10 mouse cellular contexts compared by ENCODE assay signal in genomic region chr8:45871587-45871986, GRCm38 (mm10). TPM values are rescaled to one million over a fixed set of nuclear protein-coding genes. Genes with fewer than 3 reads are reported as not detected.
DNase-seq lines count a peak whose midpoint lies in the region; ATAC-seq and TF ChIP-seq lines count a peak whose summit lies in the region.
"Not testable (repeated sequence)": the region's sequence is repeated elsewhere in the genome, so short reads cannot be mapped to it uniquely, and the experiment has no call there.
"Had no signal": no experiment of that assay in that cellular context is flagged by ENCODE, and none has a peak within 500 bp of the region (broad histone marks: within the 10 kb centered on the region; RNA-seq: fewer than 3 reads in every experiment).

No protein-coding gene starts in this region.

- H3K4me2 ChIP-seq in heart, embryonic 13.5 days, result peak overlapping the region; percentile 5; the same call in 1 of the 2 replicates
- H3K4me2 ChIP-seq in kidney, embryonic 16.5 days (replicated peaks; ENCODE audit: low read depth, low read length), result 0 out of 2 replicates have a peak overlapping the region, but pooled peaks have one; percentile 3

- not testable (repeated sequence) for H3K4me3 ChIP-seq in heart, adult 2 months; heart, embryonic 13.5 days; kidney, embryonic 16.5 days (ENCODE audit: low read length)

- intact Hi-C loops in heart, adult 2 months (cut with DNase I), result loop anchor here (2.0 kb wide), 1 partner anchor 15 kb away; no protein-coding TSS in a partner anchor
- intact Hi-C loops in heart, postnatal 10 days (cut with DNase I), result not testable (repeated sequence)

- not testable (repeated sequence) for H3K9ac ChIP-seq in heart, adult 2 months (ENCODE audit: low read depth, low read length); heart, embryonic 13.5 days; kidney, embryonic 16.5 days (replicated peaks; ENCODE audit: low read length)

- not testable (repeated sequence) for TF ChIP-seq CTCF in heart, adult 2 months (IDR thresholded peaks at IDR 0.05)

- WGBS in heart, adult 2 months, result 37% methylated on average over 11 of the region's 11 CpGs
- WGBS in heart, embryonic 13.5 days, result 70% methylated on average over 11 of the region's 11 CpGs
- 57% methylated on average over 10 of the region's 11 CpGs for WGBS in kidney, embryonic 16.5 days

- not testable (repeated sequence) for H3K27me3 ChIP-seq in heart, adult 2 months (ENCODE audit: control insufficient read depth, insufficient read depth, low read length); heart, embryonic 13.5 days (replicated peaks); kidney, embryonic 16.5 days (ENCODE audit: insufficient read depth, low read length)

- not testable (repeated sequence) for H3K79me2 ChIP-seq in heart, adult 2 months (replicated peaks; ENCODE audit: control insufficient read depth, insufficient read depth, low read length)

- not testable (repeated sequence) for ATAC-seq in heart, embryonic 13.5 days (ENCODE audit: extremely low read depth, insufficient number of reproducible peaks, low FRiP score, low TSS enrichment); kidney, embryonic 16.5 days (ENCODE audit: low FRiP score, low TSS enrichment)

- H3K9me3 ChIP-seq in heart, embryonic 13.5 days; kidney, embryonic 16.5 days (ENCODE audit: low read length): not testable (repeated sequence)

- DNase-seq in ZHBTc4 (ENCODE audit: low read depth, low spot score), result peak; percentile 29
- peak; percentile 37 to 38 for DNase-seq in heart, adult 2 months
- DNase-seq in heart, postnatal 10 days, result peak; percentile 18 to 25
- DNase-seq in lung, postnatal 10 days, result peak; percentile 9

- H3K4me1 ChIP-seq in heart, adult 2 months (ENCODE audit: control insufficient read depth, insufficient read depth, low read length), result not testable (repeated sequence)
- peaks cover 24% of the 10 kb centered on the region for H3K4me1 ChIP-seq in heart, embryonic 13.5 days
- peaks cover 21% of the 10 kb centered on the region; the same call in 1 of the 2 replicates for H3K4me1 ChIP-seq in kidney, embryonic 16.5 days (ENCODE audit: insufficient read depth, low read length)

- TF ChIP-seq EP300 in heart, adult 2 months (IDR thresholded peaks at IDR 0.05; ENCODE audit: insufficient read depth, low read depth, low read length), result not testable (repeated sequence)

- peak overlapping the region; percentile 24 for H3K27ac ChIP-seq in heart, adult 2 months
- H3K27ac ChIP-seq in heart, embryonic 13.5 days (replicated peaks), result peak overlapping the region; percentile 64
- H3K27ac ChIP-seq in kidney, embryonic 16.5 days (ENCODE audit: low read length), result peak overlapping the region; percentile 50; the same call in 1 of the 2 replicates

- H3K36me3 ChIP-seq in heart, adult 2 months (ENCODE audit: control insufficient read depth, insufficient read depth, low read length); heart, embryonic 13.5 days; kidney, embryonic 16.5 days (ENCODE audit: insufficient read depth, low read length): not testable (repeated sequence)

- TF ChIP-seq POLR2A in heart, adult 2 months (IDR thresholded peaks at IDR 0.05; ENCODE audit: insufficient read depth, low read depth, low read length), result not testable (repeated sequence)

RNA-seq across cellular contexts. Expression of gene Pdlim3, which starts 13.7 kb away (rescaled TPM):
- 10 to 100 TPM; 29.4 to 29.9 TPM for total RNA-seq in heart, adult 2 months (2021)
- 52.5 and 71.1 TPM in 2 replicates for polyA plus RNA-seq in heart, adult 2 months (2012; rRNA removed)
- polyA plus RNA-seq in heart, embryonic 13.5 days (2015; fragmentation: Nextera tagmentation; extraction: Ambion mirVana), result 190 and 227 TPM in 2 replicates
- 10 to 100 TPM; 48.2 to 70.9 TPM for total RNA-seq in heart, postnatal 10 days (2021)
- 15.1 and 31.1 TPM in 2 replicates for polyA plus RNA-seq in kidney, embryonic 16.5 days (2015; fragmentation: Nextera tagmentation; extraction: Ambion mirVana)
- total RNA-seq: granulocyte monocyte progenitor cell, adult 5-6 weeks; hematopoietic stem cell, adult 5-6 weeks; megakaryocyte progenitor cell, adult 5-6 weeks had no signal
- polyA plus RNA-seq: CD4-positive, CD25-positive, alpha-beta regulatory T cell, adult 4 months had no signal
